Comparison of ENCODE assay signal across 33 mouse cellular contexts in the genomic region with DNA sequence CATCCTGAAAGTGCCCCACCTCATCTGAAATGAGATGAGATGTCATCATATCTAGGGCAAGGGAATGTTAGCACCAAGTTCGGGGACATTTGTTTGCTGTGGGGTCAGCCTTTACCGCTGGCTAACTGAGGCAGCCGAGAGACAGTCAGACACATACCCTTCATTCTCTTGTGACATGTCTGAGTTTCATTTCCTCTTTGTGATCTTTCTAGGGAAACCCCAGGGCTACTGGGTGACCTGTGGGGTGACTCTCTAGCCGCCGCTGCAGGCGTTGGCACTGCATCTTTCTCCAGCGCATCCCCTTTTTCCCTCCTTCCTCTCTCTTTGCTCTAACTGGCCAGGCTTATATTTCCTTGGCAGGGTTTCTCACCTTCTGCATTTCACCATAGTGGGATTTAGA.
DNase-seq lines count a peak whose midpoint lies in the region; ATAC-seq and TF ChIP-seq lines count a peak whose summit lies in the region.
"Had no signal": no experiment of that assay in that cellular context is flagged by ENCODE, and none has a peak within 500 bp of the region (broad histone marks: within the 10 kb centered on the region; RNA-seq: fewer than 3 reads in every experiment).

No protein-coding gene starts in this region.

- intact Hi-C loops in heart, adult 2 months (cut with DNase I): no loop called here

- TF ChIP-seq POLR2A in lung, adult 2 months (IDR thresholded peaks at IDR 0.05; ENCODE audit: borderline replicate concordance, extremely low read depth, low read depth, low read length): no peak
- TF ChIP-seq POLR2A in heart, adult 2 months (IDR thresholded peaks at IDR 0.05; ENCODE audit: insufficient read depth, low read depth, low read length): no peak

- no peak for TF ChIP-seq CTCF in lung, adult 2 months (IDR thresholded peaks at IDR 0.05; ENCODE audit: insufficient read depth, low read length)
- no peak for TF ChIP-seq CTCF in heart, adult 2 months (IDR thresholded peaks at IDR 0.05)

- no peak overlapping the region for H3K27ac ChIP-seq in forebrain, embryonic 12.5 days
- H3K27ac ChIP-seq in heart, adult 2 months: no peak overlapping the region
- no peak overlapping the region for H3K27ac ChIP-seq in midbrain, embryonic 16.5 days (ENCODE audit: low read length)
- H3K27ac ChIP-seq: embryonic facial prominence, embryonic 13.5 days; forebrain, embryonic 10.5 days; heart, embryonic 10.5 days; heart, embryonic 15.5 days; hindbrain, embryonic 12.5 days; hindbrain, postnatal 0 days; kidney, postnatal 0 days; limb, embryonic 10.5 days; limb, embryonic 15.5 days; liver, embryonic 13.5 days; midbrain, embryonic 15.5 days had no signal

- no peak overlapping the region for H3K4me3 ChIP-seq in lung, adult 2 months (replicated peaks; ENCODE audit: extremely low read depth, low read depth, low read length)
- H3K4me3 ChIP-seq in forebrain, embryonic 12.5 days (replicated peaks): no peak overlapping the region
- H3K4me3 ChIP-seq in heart, adult 2 months: no peak overlapping the region
- no peak overlapping the region for H3K4me3 ChIP-seq in midbrain, embryonic 16.5 days (ENCODE audit: low read depth, low read length)
- H3K4me3 ChIP-seq: embryonic facial prominence, embryonic 13.5 days; forebrain, embryonic 10.5 days; heart, embryonic 10.5 days; heart, embryonic 15.5 days; hindbrain, embryonic 12.5 days; limb, embryonic 10.5 days; limb, embryonic 15.5 days; liver, embryonic 13.5 days; midbrain, embryonic 15.5 days had no signal

- no peaks in the 10 kb centered on the region for H3K27me3 ChIP-seq in forebrain, embryonic 12.5 days
- no peaks in the 10 kb centered on the region for H3K27me3 ChIP-seq in heart, adult 2 months (ENCODE audit: control insufficient read depth, insufficient read depth, low read length)
- H3K27me3 ChIP-seq in midbrain, embryonic 16.5 days (ENCODE audit: control insufficient read depth, insufficient read depth, low read depth, low read length): no peaks in the 10 kb centered on the region
- H3K27me3 ChIP-seq: embryonic facial prominence, embryonic 13.5 days; heart, embryonic 15.5 days; hindbrain, embryonic 12.5 days; limb, embryonic 15.5 days; midbrain, embryonic 15.5 days had no signal

- whole genome bisulfite sequencing in lung, adult 2 months: 81% methylated on average over 7 of the region's 7 CpGs
- WGBS in forebrain, embryonic 12.5 days: 91% methylated on average over 7 of the region's 7 CpGs
- WGBS in heart, adult 2 months: 87% methylated on average over 7 of the region's 7 CpGs
- WGBS in midbrain, embryonic 16.5 days: 92% methylated on average over 7 of the region's 7 CpGs

- no peak for TF ChIP-seq EP300 in heart, adult 2 months (IDR thresholded peaks at IDR 0.05; ENCODE audit: insufficient read depth, low read depth, low read length)

- no peak overlapping the region for H3K9ac ChIP-seq in forebrain, embryonic 12.5 days
- H3K9ac ChIP-seq in heart, adult 2 months (ENCODE audit: low read depth, low read length): no peak overlapping the region
- no peak overlapping the region for H3K9ac ChIP-seq in midbrain, embryonic 16.5 days (ENCODE audit: low read depth, low read length)
- H3K9ac ChIP-seq: embryonic facial prominence, embryonic 13.5 days; heart, embryonic 15.5 days; hindbrain, embryonic 12.5 days; limb, embryonic 15.5 days; liver, embryonic 13.5 days; lung, embryonic 14.5 days; midbrain, embryonic 15.5 days had no signal

- no peaks in the 10 kb centered on the region for H3K36me3 ChIP-seq in forebrain, embryonic 12.5 days (replicated peaks)
- H3K36me3 ChIP-seq in heart, adult 2 months (ENCODE audit: control insufficient read depth, insufficient read depth, low read length): no peaks in the 10 kb centered on the region
- H3K36me3 ChIP-seq in midbrain, embryonic 16.5 days (ENCODE audit: control insufficient read depth, insufficient read depth, low read length): no peaks in the 10 kb centered on the region
- H3K36me3 ChIP-seq: embryonic facial prominence, embryonic 13.5 days; forebrain, embryonic 10.5 days; heart, embryonic 10.5 days; heart, embryonic 15.5 days; hindbrain, embryonic 12.5 days; limb, embryonic 10.5 days; limb, embryonic 15.5 days; liver, embryonic 13.5 days; midbrain, embryonic 15.5 days had no signal

- H3K79me2 ChIP-seq in heart, adult 2 months (replicated peaks; ENCODE audit: control insufficient read depth, insufficient read depth, low read length): no peaks in the 10 kb centered on the region

- ATAC-seq in granulocyte monocyte progenitor cell, adult 5-6 weeks (replicated peaks; ENCODE audit: poor library complexity, severe bottlenecking): peak; percentile 85
- ATAC-seq in forebrain, embryonic 12.5 days (ENCODE audit: low FRiP score): no peak
- no peak for ATAC-seq in midbrain, embryonic 16.5 days
- ATAC-seq: activated CD4-positive, CD25-positive, alpha-beta regulatory T cell, adult 4 months; forebrain, embryonic 16.5 days; hindbrain, postnatal 0 days; intestine, embryonic 16.5 days; midbrain, embryonic 15.5 days had no signal

- H3K4me1 ChIP-seq in lung, adult 2 months (ENCODE audit: control insufficient read depth, insufficient read depth, low read length): peaks cover 4% of the 10 kb centered on the region
- peaks cover 32% of the 10 kb centered on the region for H3K4me1 ChIP-seq in forebrain, embryonic 12.5 days
- H3K4me1 ChIP-seq in heart, adult 2 months (ENCODE audit: control insufficient read depth, insufficient read depth, low read length): peaks cover 7% of the 10 kb centered on the region
- H3K4me1 ChIP-seq in midbrain, embryonic 16.5 days (ENCODE audit: control insufficient read depth, insufficient read depth, low read length): peaks cover 14% of the 10 kb centered on the region

- no peak overlapping the region for H3K4me2 ChIP-seq in forebrain, embryonic 12.5 days
- no peak overlapping the region for H3K4me2 ChIP-seq in midbrain, embryonic 16.5 days (ENCODE audit: low read length)
- H3K4me2 ChIP-seq: embryonic facial prominence, embryonic 13.5 days; heart, embryonic 15.5 days; hindbrain, embryonic 12.5 days; limb, embryonic 15.5 days; liver, embryonic 13.5 days; lung, embryonic 14.5 days; midbrain, embryonic 15.5 days had no signal

- peak; percentile 26 for DNase-seq in lung, postnatal 36 days
- DNase-seq in lung, adult 2 months: no peak
- peak; percentile 62 to 67 for DNase-seq in B cell, adult 2 months
- peak; percentile 33 to 37 for DNase-seq in monocyte, adult 2 months (ENCODE audit: low read depth in 1 of 2, low spot score in 2 of 2)
- no peak for DNase-seq in heart, adult 2 months
- DNase-seq: adrenal gland, adult 2 months; adrenal gland, postnatal 36 days; cerebellum, adult 8-10 months; cerebellum, postnatal 36 days; heart, postnatal 36 days; kidney, adult 8-10 months; layer of hippocampus, adult 9-11 months; liver, embryonic 13.5 days; lung, embryonic 14.5 days; retina, postnatal 1 day; thymus, adult 2 months; thymus, postnatal 36 days had no signal

- 0 out of 2 replicates have a peak, but pooled peaks cover 4% of the 10 kb centered on the region for H3K9me3 ChIP-seq in forebrain, embryonic 12.5 days
- H3K9me3 ChIP-seq in midbrain, embryonic 16.5 days (replicated peaks; ENCODE audit: control insufficient read depth, low read length, poor library complexity, severe bottlenecking): no peaks in the 10 kb centered on the region
- H3K9me3 ChIP-seq: embryonic facial prominence, embryonic 13.5 days; heart, embryonic 10.5 days; heart, embryonic 15.5 days; hindbrain, embryonic 12.5 days; limb, embryonic 10.5 days; limb, embryonic 15.5 days; liver, embryonic 13.5 days; midbrain, embryonic 15.5 days had no signal

Comparison
In these comparisons a context has a peak if more than half of its experiments do, and no peak if none do; other contexts are left out.
1. DNase-seq: peak in lung, postnatal 36 days (single experiment), B cell, adult 2 months (2 of 2) and monocyte, adult 2 months (2 of 2); none in lung, adult 2 months (single experiment) and heart, adult 2 months (0 of 2).